Mouse (Mus musculus) heart, embryonic 16.5 days (tissue): Measurements from ENCODE around the gene 1700021F05Rik. TPM values are rescaled to one million over a fixed set of nuclear protein-coding genes. Genes with fewer than 3 reads are reported as not detected.

Experiments used
- ATAC-seq: fragments of 200-750 bp; cut with Nextera tagmentation; replicated peaks from 2 replicates; pipeline ENCODE4 v1.8.0; 2017; ENCODE audit warnings: moderate number of reproducible peaks; ENCODE audit not compliant: insufficient read depth, low FRiP score; ENCODE audit errors: extremely low read depth
- H3K27ac ChIP-seq: fragments of 300-500 bp; sonication (generic); 2 replicates; pipeline ENCODE4 v1.5.1; 2014; ENCODE audit warnings: mild to moderate bottlenecking, low read length, control low read depth, moderate library complexity
- H3K27me3 ChIP-seq: fragments of 300-500 bp; sonication (generic); 2 replicates; pipeline ENCODE4 v1.6.1; 2014; ENCODE audit warnings: low read length, mixed read lengths; ENCODE audit not compliant: control insufficient read depth, insufficient read depth
- H3K36me3 ChIP-seq: fragments of 300-500 bp; sonication (generic); 2 replicates; pipeline ENCODE4 v1.6.1; 2014; ENCODE audit not compliant: control insufficient read depth, insufficient read depth
- H3K4me1 ChIP-seq: fragments of 300-500 bp; sonication (generic); 2 replicates; pipeline ENCODE4 v1.6.1; 2014; ENCODE audit warnings: low read length, mixed read lengths; ENCODE audit not compliant: control insufficient read depth, insufficient read depth
- H3K4me2 ChIP-seq: fragments of 300-500 bp; sonication (generic); 2 replicates; pipeline ENCODE4 v1.6.1; 2014; ENCODE audit warnings: low read depth, mild to moderate bottlenecking, control low read depth, low read length
- H3K4me3 ChIP-seq: fragments of 300-500 bp; sonication (generic); 2 replicates; pipeline ENCODE4 v1.5.1; 2014; ENCODE audit warnings: mild to moderate bottlenecking, control low read depth, low read length
- H3K9ac ChIP-seq: fragments of 300-500 bp; sonication (generic); 2 replicates; pipeline ENCODE4 v1.6.1; 2014; ENCODE audit warnings: low read length, control low read depth
- H3K9me3 ChIP-seq: fragments of 300-500 bp; sonication (generic); replicated peaks from 2 replicates; pipeline ENCODE4 v1.6.1; 2016; ENCODE audit warnings: low read length; ENCODE audit not compliant: control insufficient read depth
- WGBS: fragments of 180-500 bp; shearing (Covaris S2); extraction: QIAGEN DNeasy Blood & Tissue Kit; methylation state at CpG from one replicate; pipeline ENCODE4 v1.1.7; 2014; 5-methylcytosine and 5-hydroxymethylcytosine counted together
- polyA plus RNA-seq: library from polyadenylated mRNA; unstranded; fragments of >200 nt; fragmentation: Nextera tagmentation; extraction: Ambion mirVana; gene quantifications from 2 replicates; pipeline ENCODE4 v1.2.1, GENCODE M21; 2015

The 1700021F05Rik gene
- polyA plus RNA-seq, 1 experiment from 2014 or later: 107 TPM

DNA sequence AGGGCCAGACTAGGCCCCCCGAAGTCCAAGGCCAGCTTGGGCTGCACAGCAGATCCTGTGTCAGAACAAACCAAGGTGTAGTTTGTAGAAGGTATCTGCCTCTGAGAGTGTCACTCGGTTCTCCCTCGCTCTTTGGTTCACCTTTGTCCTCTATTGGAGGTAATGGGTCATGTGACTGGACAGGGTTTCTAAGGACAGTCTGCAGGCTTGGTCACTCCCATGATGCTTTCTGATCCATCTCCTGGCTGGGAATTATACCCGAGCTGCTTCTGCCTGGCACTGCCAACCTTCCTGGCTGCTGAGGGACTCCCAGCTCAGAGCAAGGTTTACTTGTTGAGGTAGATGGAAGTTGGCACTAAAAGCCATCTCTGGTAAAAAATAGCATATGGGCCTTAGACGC lies 49.9 kb downstream of the 1700021F05Rik start:
- Histone ChIP-seq H3K36me3 (peaks cover 9% of the 10 kb centered on the region; the same call in 1 of the 2 replicates), H3K4me2 (no peak overlapping the region), H3K9me3 (no peaks in the 10 kb centered on the region), H3K4me3 (no peak overlapping the region), H3K27me3 (no peaks in the 10 kb centered on the region), H3K9ac (no peak overlapping the region; the same call in 1 of the 2 replicates), H3K27ac (peak overlapping the region; percentile 61; the same call in 1 of the 2 replicates), H3K4me1 (peaks cover 29% of the 10 kb centered on the region)
- ATAC-seq: no peak
- WGBS: 74% methylated on average over 5 of the region's 5 CpGs

GRCm38 (mm10) chr10:43490034-43490433 lies 50.8 kb downstream of the 1700021F05Rik start:
- no peak overlapping the region for H3K9ac ChIP-seq
- H3K27me3 ChIP-seq: no peaks in the 10 kb centered on the region
- no peak overlapping the region for H3K4me2 ChIP-seq
- H3K27ac ChIP-seq: peak overlapping the region; percentile 61
- no peaks in the 10 kb centered on the region for H3K9me3 ChIP-seq
- H3K4me1 ChIP-seq: peaks cover 29% of the 10 kb centered on the region
- WGBS: 58% methylated on average over 8 of the region's 8 CpGs
- H3K4me3 ChIP-seq: no peak overlapping the region
- no peak for ATAC-seq
- H3K36me3 ChIP-seq: peaks cover 3% of the 10 kb centered on the region; the same call in 1 of the 2 replicates

DNA sequence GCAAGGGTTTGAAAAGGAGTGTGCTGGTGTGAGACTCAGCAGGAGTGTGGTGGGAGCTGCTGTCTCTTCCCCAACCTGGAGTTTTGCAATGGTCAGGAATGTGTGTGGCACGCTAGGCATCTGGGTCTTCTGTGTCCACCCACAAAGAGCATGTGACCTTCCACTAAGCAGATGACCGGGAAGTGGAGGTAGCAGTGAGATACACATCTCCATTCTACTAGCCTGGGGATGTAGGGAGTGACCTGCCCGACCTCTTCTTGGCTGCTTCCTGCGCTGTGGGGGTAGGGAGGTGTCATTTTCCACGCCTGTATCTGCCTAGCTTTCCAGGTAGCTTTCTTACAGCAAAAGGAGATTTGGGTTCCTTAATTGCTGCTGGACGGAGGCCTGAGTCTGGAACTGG lies 51.2 kb downstream of the 1700021F05Rik start:
- Histone ChIP-seq H3K27ac (peak overlapping the region; percentile 61), H3K4me2 (peak overlapping the region; percentile 11; the same call in 1 of the 2 replicates), H3K9ac (no peak overlapping the region), H3K9me3 (no peaks in the 10 kb centered on the region), H3K4me3 (no peak overlapping the region), H3K27me3 (no peaks in the 10 kb centered on the region), H3K4me1 (peaks cover 31% of the 10 kb centered on the region), H3K36me3 (no peaks in the 10 kb centered on the region)
- ATAC-seq: peak; percentile 64
- WGBS: 18% methylated on average over 6 of the region's 6 CpGs

GRCm38 (mm10) chr10:43489139-43489538 lies 51.7 kb downstream of the 1700021F05Rik start:
- Histone ChIP-seq H3K36me3 (no peaks in the 10 kb centered on the region), H3K4me3 (no peak overlapping the region), H3K27ac (peak overlapping the region; percentile 61), H3K9ac (no peak overlapping the region), H3K4me2 (no peak overlapping the region; the same call in 1 of the 2 replicates), H3K27me3 (no peaks in the 10 kb centered on the region), H3K9me3 (no peaks in the 10 kb centered on the region), H3K4me1 (peaks cover 34% of the 10 kb centered on the region)
- ATAC-seq: no peak
- WGBS: 80% methylated on average over 7 of the region's 7 CpGs

DNA sequence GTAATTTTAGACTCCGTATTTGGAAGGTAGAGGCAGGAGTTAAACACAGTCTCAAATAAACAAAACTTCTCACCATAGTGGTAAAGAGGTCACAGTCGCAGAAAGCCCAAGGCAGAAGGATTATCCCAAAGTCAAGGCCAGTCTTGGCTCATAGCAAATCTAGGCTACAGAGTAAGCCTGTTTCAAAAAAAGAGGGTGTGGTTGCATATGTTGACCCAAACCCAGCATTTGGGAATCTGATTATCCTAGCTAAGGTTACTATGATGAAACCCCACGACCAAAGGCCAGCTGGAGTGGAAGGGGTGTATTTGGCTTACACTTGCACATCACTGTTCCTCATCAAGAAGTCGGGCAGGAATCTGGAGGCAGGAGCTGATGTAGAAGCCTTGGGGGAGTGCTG lies 52.5 kb downstream of the 1700021F05Rik start:
- Histone ChIP-seq H3K27ac (no peak overlapping the region), H3K4me2 (no peak overlapping the region), H3K36me3 (no peaks in the 10 kb centered on the region), H3K4me1 (peaks cover 40% of the 10 kb centered on the region), H3K27me3 (no peaks in the 10 kb centered on the region), H3K9ac (no peak overlapping the region), H3K9me3 (no peaks in the 10 kb centered on the region), H3K4me3 (no peak overlapping the region)
- ATAC-seq: no peak
- WGBS: 77% methylated on average over 4 of the region's 4 CpGs

- Histone ChIP-seq H3K36me3 (no peaks in the 10 kb centered on the region), H3K27me3 (no peaks in the 10 kb centered on the region), H3K4me2 (no peak overlapping the region), H3K4me3 (no peak overlapping the region), H3K4me1 (peaks cover 47% of the 10 kb centered on the region), H3K9me3 (no peaks in the 10 kb centered on the region), H3K27ac (peak overlapping the region; percentile 48; the same call in 1 of the 2 replicates), H3K9ac (no peak overlapping the region; the same call in 1 of the 2 replicates)
- no peak for ATAC-seq
- WGBS: 58% methylated on average over 3 of the region's 3 CpGs
Observed at GRCm38 (mm10) chr10:43487441-43488010, 53.3 kb downstream of the 1700021F05Rik start.

GRCm38 (mm10) chr10:43485751-43486268 lies 55.0 kb downstream of the 1700021F05Rik start:
- no peak overlapping the region for H3K4me2 ChIP-seq
- WGBS: 76% methylated on average over 6 of the region's 6 CpGs
- no peaks in the 10 kb centered on the region for H3K36me3 ChIP-seq
- no peaks in the 10 kb centered on the region for H3K27me3 ChIP-seq
- H3K4me1 ChIP-seq: peaks cover 57% of the 10 kb centered on the region
- no peak for ATAC-seq
- no peak overlapping the region for H3K9ac ChIP-seq
- no peak overlapping the region for H3K27ac ChIP-seq
- no peaks in the 10 kb centered on the region for H3K9me3 ChIP-seq
- no peak overlapping the region for H3K4me3 ChIP-seq

- Histone ChIP-seq H3K9me3 (no peaks in the 10 kb centered on the region), H3K9ac (peak overlapping the region; percentile 72), H3K4me2 (peak overlapping the region; percentile 61), H3K4me1 (peaks cover 46% of the 10 kb centered on the region), H3K27ac (peak overlapping the region; percentile 99), H3K36me3 (no peaks in the 10 kb centered on the region), H3K27me3 (no peaks in the 10 kb centered on the region), H3K4me3 (peak overlapping the region; percentile 35)
- ATAC-seq: 0 out of 2 replicates have a peak, but pooled peaks have one; percentile 20
- 16% methylated on average over 9 of the region's 9 CpGs for WGBS
Observed at GRCm38 (mm10) chr10:43483426-43483995, 57.3 kb downstream of the 1700021F05Rik start.

DNA sequence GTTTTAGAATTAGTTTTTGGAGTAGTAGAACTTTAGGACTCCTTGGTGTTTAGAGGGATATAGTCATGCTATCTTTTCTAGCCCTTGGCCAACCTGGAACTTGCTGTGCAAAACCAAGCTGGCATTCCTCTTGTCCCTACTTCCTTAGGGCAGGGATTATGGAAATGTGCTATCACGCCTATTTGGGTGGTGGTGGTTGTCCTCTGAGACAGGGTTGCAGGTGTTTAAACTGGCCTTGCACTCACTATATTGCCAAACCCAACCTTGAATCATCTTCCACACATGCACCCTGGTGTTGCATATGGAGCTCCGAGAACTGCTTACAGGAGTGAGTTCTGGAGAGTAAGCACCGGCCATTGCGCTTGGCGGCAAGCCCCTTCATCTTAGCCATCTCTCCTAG lies 58.8 kb downstream of the 1700021F05Rik start:
- no peak for ATAC-seq
- Histone ChIP-seq H3K9ac (no peak overlapping the region), H3K36me3 (no peaks in the 10 kb centered on the region), H3K27me3 (no peaks in the 10 kb centered on the region), H3K9me3 (no peaks in the 10 kb centered on the region), H3K27ac (no peak overlapping the region), H3K4me1 (peaks cover 44% of the 10 kb centered on the region), H3K4me3 (no peak overlapping the region), H3K4me2 (no peak overlapping the region)
- WGBS: 87% methylated on average over 5 of the region's 5 CpGs
